Mouse (Mus musculus) hindbrain, embryonic 13.5 days (tissue): Measurements from ENCODE around the gene Lipc. TPM values are rescaled to one million over a fixed set of nuclear protein-coding genes. Genes with fewer than 3 reads are reported as not detected.

Source experiments
- ATAC-seq: fragments of 200-750 bp; cut with Nextera tagmentation; 2 replicates; pipeline ENCODE4 v1.8.0; 2017; ENCODE audit warnings: moderate TSS enrichment; ENCODE audit not compliant: low FRiP score
- H3K27ac ChIP-seq: fragments of 300-500 bp; sonication (generic); 2 replicates; pipeline ENCODE4 v1.5.1; 2015; ENCODE audit warnings: inconsistent platforms, mild to moderate bottlenecking, moderate library complexity
- H3K27me3 ChIP-seq: fragments of 300-500 bp; sonication (generic); 2 replicates; pipeline ENCODE4 v1.6.1; 2015; ENCODE audit warnings: mild to moderate bottlenecking, inconsistent platforms
- H3K36me3 ChIP-seq: fragments of 300-500 bp; sonication (generic); 2 replicates; pipeline ENCODE4 v1.6.1; 2015; ENCODE audit warnings: mild to moderate bottlenecking, inconsistent platforms
- H3K4me1 ChIP-seq: fragments of 300-500 bp; sonication (generic); replicated peaks from 2 replicates; pipeline ENCODE4 v1.6.1; 2015; ENCODE audit warnings: inconsistent platforms
- H3K4me2 ChIP-seq: fragments of 300-500 bp; sonication (generic); 2 replicates; pipeline ENCODE4 v1.6.1; 2015; ENCODE audit warnings: inconsistent platforms, mild to moderate bottlenecking, moderate library complexity
- H3K4me3 ChIP-seq: fragments of 300-500 bp; sonication (generic); 2 replicates; pipeline ENCODE4 v1.5.1; 2015; ENCODE audit warnings: mild to moderate bottlenecking, inconsistent platforms
- H3K9ac ChIP-seq: fragments of 300-500 bp; sonication (generic); 2 replicates; pipeline ENCODE4 v1.6.1; 2015; ENCODE audit warnings: mild to moderate bottlenecking, inconsistent platforms
- H3K9me3 ChIP-seq: fragments of 300-500 bp; sonication (generic); 2 replicates; pipeline ENCODE4 v1.6.1; 2016; ENCODE audit warnings: inconsistent platforms
- WGBS: fragments of 180-500 bp; shearing (Covaris S2); methylation state at CpG from one replicate; pipeline ENCODE4 v1.1.7; 2015; 5-methylcytosine and 5-hydroxymethylcytosine counted together
- polyA plus RNA-seq: library from polyadenylated mRNA; unstranded; fragments of >200 nt; fragmentation: Nextera tagmentation; extraction: Ambion mirVana; gene quantifications from 2 replicates; pipeline ENCODE4 v1.2.1, GENCODE M21; 2015

The Lipc gene
- polyA plus RNA-seq, 1 experiment from 2014 or later, result not detected

- no peak overlapping the region for H3K4me3 ChIP-seq
- no peak overlapping the region for H3K27ac ChIP-seq
- no peaks in the 10 kb centered on the region for H3K9me3 ChIP-seq
- H3K4me2 ChIP-seq, result no peak overlapping the region
- no peaks in the 10 kb centered on the region for H3K27me3 ChIP-seq
- ATAC-seq, result no peak
- WGBS, result 76% methylated on average over 3 of the region's 3 CpGs
- no peak overlapping the region for H3K9ac ChIP-seq
- H3K36me3 ChIP-seq, result no peaks in the 10 kb centered on the region
- H3K4me1 ChIP-seq, result 0 out of 2 replicates have a peak, but pooled peaks cover 6% of the 10 kb centered on the region
Measured at GRCm38 (mm10) chr9:70969244-70969643, 17.2 kb upstream of the Lipc start.

GRCm38 (mm10) chr9:70965999-70966994, 14.3 kb upstream of the Lipc start:
- no peak for ATAC-seq
- Histone ChIP-seq H3K4me1 (0 out of 2 replicates have a peak, but pooled peaks cover 10% of the 10 kb centered on the region), H3K27me3 (no peaks in the 10 kb centered on the region), H3K27ac (no peak overlapping the region), H3K9ac (no peak overlapping the region), H3K9me3 (no peaks in the 10 kb centered on the region), H3K36me3 (no peaks in the 10 kb centered on the region), H3K4me3 (no peak overlapping the region), H3K4me2 (no peak overlapping the region)
- 81% methylated on average over 17 of the region's 17 CpGs for WGBS

- Histone ChIP-seq H3K27me3 (no peaks in the 10 kb centered on the region), H3K4me2 (no peak overlapping the region), H3K27ac (no peak overlapping the region), H3K9ac (no peak overlapping the region), H3K36me3 (no peaks in the 10 kb centered on the region), H3K4me3 (no peak overlapping the region), H3K4me1 (0 out of 2 replicates have a peak, but pooled peaks cover 10% of the 10 kb centered on the region), H3K9me3 (no peaks in the 10 kb centered on the region)
- no peak for ATAC-seq
- WGBS, result 100% methylated on average over 2 of the region's 2 CpGs
Measured at GRCm38 (mm10) chr9:70965422-70965821, 13.4 kb upstream of the Lipc start.

- no peaks in the 10 kb centered on the region for H3K9me3 ChIP-seq
- H3K27me3 ChIP-seq, result no peaks in the 10 kb centered on the region
- WGBS, result 91% methylated on average over 4 of the region's 4 CpGs
- H3K36me3 ChIP-seq, result no peaks in the 10 kb centered on the region
- no peak overlapping the region for H3K4me2 ChIP-seq
- ATAC-seq, result no peak
- no peak overlapping the region for H3K9ac ChIP-seq
- no peak overlapping the region for H3K4me3 ChIP-seq
- 0 out of 2 replicates have a peak, but pooled peaks cover 10% of the 10 kb centered on the region for H3K4me1 ChIP-seq
- H3K27ac ChIP-seq, result no peak overlapping the region
Measured at GRCm38 (mm10) chr9:70965011-70965410, 13.0 kb upstream of the Lipc start.

- ATAC-seq, result no peak
- no peaks in the 10 kb centered on the region for H3K9me3 ChIP-seq
- 0 out of 2 replicates have a peak, but pooled peaks cover 10% of the 10 kb centered on the region for H3K4me1 ChIP-seq
- no peak overlapping the region for H3K4me2 ChIP-seq
- 81% methylated on average over 7 of the region's 7 CpGs for WGBS
- H3K4me3 ChIP-seq, result no peak overlapping the region
- no peak overlapping the region for H3K9ac ChIP-seq
- H3K36me3 ChIP-seq, result no peaks in the 10 kb centered on the region
- no peaks in the 10 kb centered on the region for H3K27me3 ChIP-seq
- peak overlapping the region; percentile 69 for H3K27ac ChIP-seq
Measured at GRCm38 (mm10) chr9:70963461-70963891, 11.4 kb upstream of the Lipc start.

- H3K4me3 ChIP-seq, result no peak overlapping the region
- H3K27me3 ChIP-seq, result no peaks in the 10 kb centered on the region
- 93% methylated on average over 2 of the region's 2 CpGs for WGBS
- H3K36me3 ChIP-seq, result no peaks in the 10 kb centered on the region
- H3K9me3 ChIP-seq, result no peaks in the 10 kb centered on the region
- 0 out of 2 replicates have a peak, but pooled peaks cover 10% of the 10 kb centered on the region for H3K4me1 ChIP-seq
- H3K4me2 ChIP-seq, result no peak overlapping the region
- H3K27ac ChIP-seq, result peak overlapping the region; percentile 69
- ATAC-seq, result no peak
- H3K9ac ChIP-seq, result no peak overlapping the region
Measured at GRCm38 (mm10) chr9:70962781-70963455, 10.9 kb upstream of the Lipc start.

GRCm38 (mm10) chr9:70960301-70960700, 8.3 kb upstream of the Lipc start:
- Histone ChIP-seq H3K4me3 (no peak overlapping the region), H3K9me3 (no peaks in the 10 kb centered on the region), H3K4me2 (no peak overlapping the region), H3K36me3 (no peaks in the 10 kb centered on the region), H3K4me1 (0 out of 2 replicates have a peak, but pooled peaks cover 4% of the 10 kb centered on the region), H3K9ac (no peak overlapping the region), H3K27ac (no peak overlapping the region), H3K27me3 (no peaks in the 10 kb centered on the region)
- WGBS, result 92% methylated on average over 5 of the region's 5 CpGs
- no peak for ATAC-seq

- H3K4me1 ChIP-seq, result 0 out of 2 replicates have a peak, but pooled peaks cover 6% of the 10 kb centered on the region
- no peak overlapping the region for H3K4me2 ChIP-seq
- H3K9ac ChIP-seq, result no peak overlapping the region
- H3K27me3 ChIP-seq, result no peaks in the 10 kb centered on the region
- no peak overlapping the region for H3K27ac ChIP-seq
- H3K9me3 ChIP-seq, result no peaks in the 10 kb centered on the region
- ATAC-seq, result no peak
- 59% methylated on average over 5 of the region's 5 CpGs for WGBS
- H3K4me3 ChIP-seq, result no peak overlapping the region
- no peaks in the 10 kb centered on the region for H3K36me3 ChIP-seq
Measured at GRCm38 (mm10) chr9:70959866-70960265, 7.8 kb upstream of the Lipc start.

- no peak overlapping the region for H3K4me2 ChIP-seq
- 82% methylated on average over 3 of the region's 3 CpGs for WGBS
- H3K27me3 ChIP-seq, result no peaks in the 10 kb centered on the region
- 0 out of 2 replicates have a peak, but pooled peaks cover 8% of the 10 kb centered on the region for H3K4me1 ChIP-seq
- no peaks in the 10 kb centered on the region for H3K36me3 ChIP-seq
- H3K27ac ChIP-seq, result no peak overlapping the region
- no peaks in the 10 kb centered on the region for H3K9me3 ChIP-seq
- no peak overlapping the region for H3K9ac ChIP-seq
- H3K4me3 ChIP-seq, result no peak overlapping the region
- no peak for ATAC-seq
Measured at GRCm38 (mm10) chr9:70959447-70959846, 7.4 kb upstream of the Lipc start.

GRCm38 (mm10) chr9:70958381-70958780, 6.4 kb upstream of the Lipc start:
- Histone ChIP-seq H3K9ac (no peak overlapping the region), H3K27ac (no peak overlapping the region), H3K4me2 (no peak overlapping the region), H3K36me3 (no peaks in the 10 kb centered on the region), H3K4me1 (0 out of 2 replicates have a peak, but pooled peaks cover 5% of the 10 kb centered on the region), H3K27me3 (no peaks in the 10 kb centered on the region), H3K4me3 (no peak overlapping the region), H3K9me3 (no peaks in the 10 kb centered on the region)
- no peak for ATAC-seq
- WGBS, result 85% methylated on average over 5 of the region's 5 CpGs

- H3K36me3 ChIP-seq, result no peaks in the 10 kb centered on the region
- H3K4me3 ChIP-seq, result no peak overlapping the region
- WGBS, result 79% methylated on average over 3 of the region's 3 CpGs
- no peak overlapping the region for H3K4me2 ChIP-seq
- H3K4me1 ChIP-seq, result 0 out of 2 replicates have a peak, but pooled peaks cover 4% of the 10 kb centered on the region
- H3K9ac ChIP-seq, result no peak overlapping the region
- no peak for ATAC-seq
- no peaks in the 10 kb centered on the region for H3K27me3 ChIP-seq
- H3K9me3 ChIP-seq, result no peaks in the 10 kb centered on the region
- no peak overlapping the region for H3K27ac ChIP-seq
Measured at GRCm38 (mm10) chr9:70957717-70958116, 5.7 kb upstream of the Lipc start.

- H3K9me3 ChIP-seq, result no peaks in the 10 kb centered on the region
- no peaks in the 10 kb centered on the region for H3K27me3 ChIP-seq
- H3K4me3 ChIP-seq, result no peak overlapping the region
- H3K27ac ChIP-seq, result no peak overlapping the region
- H3K4me2 ChIP-seq, result no peak overlapping the region
- 0 out of 2 replicates have a peak, but pooled peaks cover 4% of the 10 kb centered on the region for H3K4me1 ChIP-seq
- no peak overlapping the region for H3K9ac ChIP-seq
- no peaks in the 10 kb centered on the region for H3K36me3 ChIP-seq
- ATAC-seq, result no peak
- WGBS, result 75% methylated on average over 3 of the region's 3 CpGs
Measured at GRCm38 (mm10) chr9:70954226-70954625, 2.2 kb upstream of the Lipc start.
